Mouse (Mus musculus) bone marrow macrophage, adult 2 months (primary cell): ENCODE measurements around the gene Klf17.

ENCODE experiments used
- CTCF ChIP-seq: IDR thresholded peaks from 2 replicates; pipeline ENCODE4 v1.5.1; 2012; ENCODE audit warnings: low read depth, mild to moderate bottlenecking, low read length, moderate library complexity
- POLR2A ChIP-seq: IDR thresholded peaks from 2 replicates; pipeline ENCODE4 v1.6.1; 2012; ENCODE audit warnings: mild to moderate bottlenecking, low read depth, low read length, borderline replicate concordance

DNA sequence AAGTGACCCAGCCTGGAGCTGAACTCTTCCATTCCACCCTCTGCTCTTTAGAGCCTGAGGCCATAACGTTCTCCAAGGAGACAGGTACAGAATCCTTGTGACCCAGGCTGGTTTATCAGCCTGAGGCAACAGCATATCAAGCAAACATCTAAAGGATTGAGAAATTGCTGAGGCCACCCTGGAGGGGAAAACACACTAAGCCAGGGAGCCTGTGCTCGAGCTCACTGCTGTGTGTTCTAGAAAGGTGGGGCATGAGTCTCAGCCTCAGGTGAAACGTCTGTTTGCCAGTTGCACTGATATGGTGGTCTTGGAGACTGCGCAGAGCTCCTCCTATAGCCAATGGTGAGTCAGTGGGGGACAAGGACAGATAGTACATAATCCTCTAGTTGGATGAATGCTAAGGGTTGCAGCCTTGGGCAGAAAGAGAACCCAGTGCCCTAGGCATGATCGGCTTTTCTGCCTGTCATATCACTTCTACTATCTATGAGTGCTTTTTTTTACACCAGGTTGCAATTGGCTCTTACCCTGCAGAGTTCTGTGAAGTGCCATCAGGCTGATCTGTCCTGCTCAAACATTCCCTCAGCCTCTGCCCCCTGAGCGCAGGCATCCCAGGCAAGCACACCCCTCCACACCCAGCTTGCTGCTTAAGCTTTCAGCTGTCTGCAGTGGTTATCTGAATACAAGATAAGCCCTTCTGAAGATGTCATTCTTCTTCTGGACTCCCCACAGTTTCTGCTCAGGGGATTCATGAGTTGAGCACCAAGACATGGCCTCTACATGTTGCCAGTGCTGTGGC lies 51.9 kb downstream of the Klf17 start:
- TF ChIP-seq CTCF (no peak), POLR2A (no peak)
